Mouse (Mus musculus): ENCODE results near the gene Rtl10.

DNA sequence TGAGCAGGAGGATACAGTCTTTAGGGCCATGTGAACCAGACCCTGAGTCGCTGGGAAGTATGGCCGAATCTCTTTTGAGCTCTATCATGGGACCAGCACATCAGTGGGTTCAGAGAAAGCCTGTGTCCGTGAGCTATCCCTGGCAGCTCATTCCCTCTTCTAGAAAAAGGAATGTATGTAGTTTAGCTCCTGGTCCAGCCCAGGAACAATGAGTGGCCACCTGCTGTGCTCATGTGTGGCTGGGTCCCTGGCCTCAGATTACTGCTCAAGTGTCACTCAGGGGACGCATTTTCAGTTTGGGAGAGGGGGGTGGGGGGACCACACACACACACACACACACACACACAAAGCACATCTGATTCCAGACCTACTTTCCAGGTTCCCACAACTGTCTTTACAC is 26.3 kb upstream of the Rtl10 start:
- TF ChIP-seq CTCF (IDR thresholded peaks at IDR 0.05; ENCODE audit: low read depth, low read length): no peak
- no peak for TF ChIP-seq TAL1 (conservative IDR thresholded peaks at IDR 0.05; ENCODE audit: low read depth, low read length)
